Mouse (Mus musculus): ENCODE data around the gene Pawr.

DNA sequence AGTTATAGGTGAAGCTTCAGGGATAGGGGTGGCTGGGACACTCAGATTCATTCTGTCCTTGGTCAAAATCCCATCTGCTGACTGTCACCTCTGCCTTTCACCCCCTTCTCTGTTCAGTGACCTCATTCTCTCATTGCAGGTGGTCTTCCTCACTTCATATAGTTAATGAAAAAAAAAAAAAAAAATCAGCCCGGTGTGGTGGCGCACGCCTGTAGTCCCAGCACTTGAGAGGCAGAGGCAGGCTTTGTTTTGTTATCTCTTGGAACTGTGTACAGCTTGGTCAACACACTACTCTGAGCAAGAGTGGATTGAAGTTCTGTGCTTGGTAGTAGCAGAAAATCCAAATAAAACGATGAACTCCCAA, 44.5 kb upstream of the Pawr start:
- TF ChIP-seq CTCF (IDR thresholded peaks at IDR 0.05; ENCODE audit: low read depth, low read length) (no peak), EP300 (IDR thresholded peaks at IDR 0.05; ENCODE audit: insufficient read depth, low read depth, low read length) (no peak)

Measured in ES-Bruce4 (cell line).